Mouse (Mus musculus) retina, adult 2 months (tissue): ENCODE data around the gene Srrd.

ENCODE experiments used
- DNase-seq: peaks from one replicate; pipeline ENCODE4 v3.0.0-alpha.2; 2012; ENCODE audit warnings: low read depth, low spot score

Gene Srrd

DNA sequence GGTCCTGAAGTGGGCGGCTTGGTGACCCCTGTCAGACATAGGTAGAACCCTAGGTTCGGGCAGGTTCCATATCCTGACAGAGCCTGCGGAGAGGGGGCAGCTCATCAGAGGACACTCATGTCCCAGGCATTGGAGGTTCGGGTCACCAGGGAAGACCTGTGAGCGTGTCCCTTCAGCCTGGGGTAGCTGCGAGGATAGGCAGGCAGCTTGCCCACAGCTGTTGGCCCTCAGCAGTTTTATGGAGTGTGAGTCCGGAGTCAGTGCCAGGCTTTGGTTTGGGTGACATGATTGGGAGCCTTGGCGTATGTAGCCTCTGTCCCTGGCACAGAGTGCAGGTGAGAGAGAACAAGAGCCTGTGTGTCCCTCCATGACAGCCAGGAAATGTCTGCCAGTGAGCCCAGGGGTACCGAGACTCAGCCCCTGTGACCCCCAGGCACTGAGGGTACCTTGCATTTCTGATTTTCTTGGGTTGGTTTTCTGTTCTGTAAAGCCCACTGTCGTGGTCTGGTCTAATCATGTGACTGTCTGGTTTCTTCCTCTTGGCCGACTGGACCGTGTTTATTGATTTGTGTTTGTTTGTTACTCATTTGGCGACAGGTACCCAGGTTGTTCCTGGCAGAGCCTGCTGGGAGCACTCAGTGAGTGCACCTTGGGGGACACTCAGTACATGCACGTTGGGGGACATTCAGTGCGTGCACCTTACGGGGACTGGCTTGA lies 52.9 kb downstream of the Srrd start:
- no peak for DNase-seq

DNA sequence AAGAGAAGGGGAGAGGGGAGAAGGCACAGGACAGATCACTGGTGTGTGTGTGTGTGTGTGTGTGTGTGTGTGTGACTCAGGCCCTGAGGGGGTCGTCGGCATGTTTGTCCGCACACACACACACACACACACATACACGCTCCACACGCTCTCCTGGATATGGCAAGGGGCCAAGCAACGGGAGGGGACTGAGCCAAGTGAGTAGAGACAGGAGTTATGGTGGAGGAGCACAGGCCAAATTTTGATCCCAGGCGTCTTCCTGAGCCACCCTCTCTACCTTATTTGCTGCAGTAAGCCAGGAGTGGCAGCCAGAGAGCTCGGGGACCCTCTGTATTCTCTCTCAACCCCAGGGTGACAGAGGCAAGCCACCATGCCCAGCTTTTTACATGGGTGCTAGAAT lies 53.6 kb downstream of the Srrd start:
- DNase-seq: no peak

DNA sequence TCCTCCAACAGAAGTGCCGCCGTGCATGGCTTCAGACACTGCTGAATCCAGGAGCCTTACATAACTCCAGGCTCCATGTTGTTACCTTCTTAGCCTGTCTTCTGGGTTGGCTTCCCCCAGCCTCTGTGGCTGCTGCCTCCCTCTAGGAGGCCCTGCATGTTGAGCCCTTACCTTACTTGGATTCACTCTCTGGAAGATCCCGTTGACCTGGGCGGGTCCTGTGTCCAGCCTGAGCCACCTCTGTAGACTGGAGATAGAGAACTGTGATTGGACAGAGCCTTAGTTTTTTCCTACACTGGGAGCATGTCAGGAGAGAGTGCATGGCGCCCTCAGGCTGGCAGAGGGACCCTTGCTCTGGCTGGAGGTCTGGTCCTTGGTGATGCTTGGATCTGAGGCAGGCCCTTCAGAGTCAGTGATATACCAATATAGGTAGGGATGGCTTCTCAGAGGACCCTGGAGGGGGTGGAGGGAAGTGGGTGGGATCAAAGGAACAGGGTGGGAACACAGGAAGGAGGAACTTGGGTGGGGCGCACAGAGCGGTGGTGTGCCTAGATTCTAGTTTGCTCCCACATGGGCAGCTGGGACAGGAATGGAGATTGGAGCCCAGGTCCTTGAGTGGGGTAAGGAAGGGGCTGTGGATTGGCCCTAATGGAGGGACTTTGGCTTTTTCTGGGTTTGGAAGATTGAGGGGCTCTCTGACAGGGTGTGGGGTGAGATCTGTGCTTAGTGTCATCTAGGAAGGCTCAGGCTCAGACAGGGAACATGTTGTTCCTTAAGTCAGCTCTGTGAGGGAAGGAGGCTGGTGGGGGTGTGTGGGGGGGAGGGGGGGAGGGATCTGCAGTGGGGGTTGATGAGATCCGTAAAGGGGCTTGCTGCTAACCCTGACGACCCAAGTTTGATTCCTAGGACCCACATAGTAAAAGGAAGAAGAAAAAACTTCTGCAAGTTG lies 54.4 kb downstream of the Srrd start:
- DNase-seq: no peak

DNA sequence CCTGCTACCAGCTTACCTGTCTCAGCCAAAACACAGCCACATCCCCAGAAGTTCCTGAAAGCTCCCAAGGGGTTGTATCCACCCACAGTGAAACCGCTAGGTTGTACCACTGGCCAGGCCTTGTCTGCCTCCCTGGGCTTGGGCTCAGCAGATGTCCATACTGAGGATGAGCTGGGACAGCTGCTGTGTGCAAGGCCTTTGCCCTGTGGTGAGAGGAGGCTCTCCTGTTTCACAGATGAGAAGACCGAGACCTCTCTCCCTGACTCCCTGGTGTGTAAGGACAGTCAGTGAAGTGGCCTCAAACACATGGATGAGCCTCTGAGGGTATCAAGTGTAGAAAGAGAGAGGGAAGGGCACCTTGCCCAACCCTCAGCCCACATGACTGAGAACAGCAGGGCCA lies 55.2 kb downstream of the Srrd start:
- DNase-seq: no peak
